In the genomic region with DNA sequence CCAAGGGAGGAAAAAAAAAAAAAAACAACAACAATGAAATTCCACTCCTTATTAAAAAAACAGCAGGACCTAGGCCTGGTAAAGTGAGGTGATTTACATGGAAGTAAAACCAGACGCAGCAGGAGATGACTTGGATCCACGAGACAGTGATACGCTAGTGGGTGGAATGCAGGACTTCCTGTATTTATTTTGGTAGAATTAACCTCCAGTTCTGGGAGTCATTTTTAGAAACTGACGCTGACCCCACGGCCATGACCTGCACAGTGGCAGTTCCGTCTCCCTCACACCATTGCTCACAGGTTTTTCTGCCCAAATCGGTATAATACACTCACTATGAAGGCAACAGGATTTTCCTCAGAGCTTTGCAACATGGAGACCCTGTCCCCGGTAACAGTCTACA, we compare ENCODE assay signal across 10 mouse cellular contexts. TPM values are rescaled to one million over a fixed set of nuclear protein-coding genes. Genes with fewer than 3 reads are reported as not detected.
DNase-seq lines count a peak whose midpoint lies in the region; ATAC-seq and TF ChIP-seq lines count a peak whose summit lies in the region.
"Had no signal": no experiment of that assay in that cellular context is flagged by ENCODE, and none has a peak within 500 bp of the region (broad histone marks: within the 10 kb centered on the region; RNA-seq: fewer than 3 reads in every experiment).

No protein-coding gene starts in this region.

- peak overlapping the region; percentile 30 for H3K4me2 ChIP-seq in heart, postnatal 0 days (ENCODE audit: low read depth, low read length)
- peak overlapping the region; percentile 30; the same call in 1 of the 2 replicates for H3K4me2 ChIP-seq in lung, postnatal 0 days (replicated peaks; ENCODE audit: low read depth, low read length)

- no peak for ATAC-seq in heart, postnatal 0 days (ENCODE audit: insufficient read depth, low read depth)
- peak; percentile 48 for ATAC-seq in lung, postnatal 0 days

- H3K9ac ChIP-seq in heart, postnatal 0 days (replicated peaks; ENCODE audit: low read depth, low read length): no peak overlapping the region
- no peak overlapping the region for H3K9ac ChIP-seq in lung, postnatal 0 days (replicated peaks; ENCODE audit: low read depth)

- peaks cover 58% of the 10 kb centered on the region for H3K4me1 ChIP-seq in embryonic facial prominence, embryonic 10.5 days
- peaks cover 35% of the 10 kb centered on the region; the same call in 1 of the 2 replicates for H3K4me1 ChIP-seq in heart, postnatal 0 days (ENCODE audit: control insufficient read depth, insufficient read depth)
- peaks cover 13% of the 10 kb centered on the region; the same call in 1 of the 2 replicates for H3K4me1 ChIP-seq in lung, postnatal 0 days (ENCODE audit: insufficient read depth, low read depth, low read length)

- H3K27me3 ChIP-seq in embryonic facial prominence, embryonic 10.5 days (replicated peaks; ENCODE audit: low read depth, poor library complexity, severe bottlenecking): no peaks in the 10 kb centered on the region
- no peaks in the 10 kb centered on the region for H3K27me3 ChIP-seq in heart, postnatal 0 days (ENCODE audit: control insufficient read depth, insufficient read depth, low read length)
- H3K27me3 ChIP-seq in lung, postnatal 0 days (replicated peaks; ENCODE audit: insufficient read depth, low read length): no peaks in the 10 kb centered on the region

- 0 out of 2 replicates have a peak overlapping the region, but pooled peaks have one; percentile 48 for H3K27ac ChIP-seq in layer of hippocampus, adult 2 months
- H3K27ac ChIP-seq in embryonic facial prominence, embryonic 10.5 days (replicated peaks): peak overlapping the region; percentile 40
- H3K27ac ChIP-seq in heart, postnatal 0 days (ENCODE audit: low read depth): peak overlapping the region; percentile 61
- peak overlapping the region; percentile 48; the same call in 1 of the 2 replicates for H3K27ac ChIP-seq in lung, postnatal 0 days (ENCODE audit: low read length)

- WGBS in embryonic facial prominence, embryonic 10.5 days: 30% methylated on average over 8 of the region's 8 CpGs
- 23% methylated on average over 8 of the region's 8 CpGs for WGBS in heart, postnatal 0 days
- 21% methylated on average over 8 of the region's 8 CpGs for WGBS in lung, postnatal 0 days

- H3K9me3 ChIP-seq in embryonic facial prominence, embryonic 10.5 days: no peaks in the 10 kb centered on the region
- no peaks in the 10 kb centered on the region for H3K9me3 ChIP-seq in heart, postnatal 0 days (replicated peaks; ENCODE audit: control insufficient read depth, low read length)
- H3K9me3 ChIP-seq in lung, postnatal 0 days (ENCODE audit: low read length): no peaks in the 10 kb centered on the region

- no peaks in the 10 kb centered on the region for H3K36me3 ChIP-seq in embryonic facial prominence, embryonic 10.5 days (replicated peaks)
- no peaks in the 10 kb centered on the region for H3K36me3 ChIP-seq in heart, postnatal 0 days (replicated peaks; ENCODE audit: control insufficient read depth, insufficient read depth, low read length)
- H3K36me3 ChIP-seq in lung, postnatal 0 days (ENCODE audit: insufficient read depth, low read length): no peaks in the 10 kb centered on the region

- TF ChIP-seq EP300 in heart, postnatal 0 days (IDR thresholded peaks at IDR 0.05; ENCODE audit: low read depth): no peak
- TF ChIP-seq EP300 in lung, postnatal 0 days (IDR thresholded peaks at IDR 0.05): peak; percentile 8

- no peak overlapping the region for H3K4me3 ChIP-seq in layer of hippocampus, adult 2 months
- no peak overlapping the region for H3K4me3 ChIP-seq in embryonic facial prominence, embryonic 10.5 days
- H3K4me3 ChIP-seq in heart, postnatal 0 days (ENCODE audit: low read depth, low read length): no peak overlapping the region; the same call in 1 of the 2 replicates
- H3K4me3 ChIP-seq in lung, postnatal 0 days (ENCODE audit: low read depth, low read length): no peak overlapping the region

- DNase-seq in layer of hippocampus, adult 2 months (ENCODE audit: low spot score in 2 of 2): no peak
- DNase-seq in layer of hippocampus, postnatal 10 days (ENCODE audit: low spot score in 2 of 2): no peak
- peak; percentile 51 for DNase-seq in embryonic facial prominence, embryonic 10.5 days (ENCODE audit: low spot score)
- DNase-seq in heart, postnatal 0 days (ENCODE audit: low spot score): peak; percentile 54
- peak; percentile 53 for DNase-seq in lung, postnatal 0 days (ENCODE audit: low spot score)
- no peak for DNase-seq in ovary, postnatal 14 days (ENCODE audit: low spot score)
- DNase-seq in gastrocnemius, postnatal 4 days (ENCODE audit: low spot score in 2 of 2): no peak
- no peak for DNase-seq in B cell, adult 2 months
- DNase-seq: thymus, postnatal 25 days had no signal

- 0 out of 2 replicates have a peak, but pooled peaks have one; percentile 14 for TF ChIP-seq CTCF in layer of hippocampus, adult 2 months (conservative IDR thresholded peaks at IDR 0.05)
- no peak for TF ChIP-seq CTCF in heart, postnatal 0 days (IDR thresholded peaks at IDR 0.05; ENCODE audit: low read depth)
- TF ChIP-seq CTCF in lung, postnatal 0 days (IDR thresholded peaks at IDR 0.05): peak; percentile 13; the same call in 1 of the 2 replicates

RNA-seq across cellular contexts. Expression of a gene that starts 14.8 kb away (rescaled TPM):
- 10 to 100 TPM; 54.5 to 58.6 TPM for total RNA-seq in layer of hippocampus, adult 2 months (2021)
- total RNA-seq in layer of hippocampus, postnatal 10 days (2021): 10 to 100 TPM; 65.5 to 66.8 TPM
- polyA plus RNA-seq in embryonic facial prominence, embryonic 10.5 days (2016; fragmentation: Nextera tagmentation; extraction: Ambion mirVana): 30.7 and 36.8 TPM in 2 replicates
- 31.1 and 41.0 TPM in 2 replicates for total RNA-seq in heart, postnatal 0 days (2014; rRNA removed; ENCODE audit: low replicate concordance)
- 31.8 and 31.9 TPM in 2 replicates for polyA plus RNA-seq in heart, postnatal 0 days (2015; fragmentation: Nextera tagmentation; extraction: Ambion mirVana)
- polyA plus RNA-seq in lung, postnatal 0 days (2015; fragmentation: Nextera tagmentation; extraction: Ambion mirVana): 48.9 and 50.4 TPM in 2 replicates
- total RNA-seq in gastrocnemius, postnatal 4 days (2021): 10 to 100 TPM; 56.0 to 60.4 TPM
- total RNA-seq: MEL had no signal

Comparison
In these comparisons a context has a peak if more than half of its experiments do, and no peak if none do; other contexts are left out.
1. DNase-seq: peak in embryonic facial prominence, embryonic 10.5 days (single experiment), heart, postnatal 0 days (single experiment) and lung, postnatal 0 days (single experiment); none in layer of hippocampus, adult 2 months (0 of 2), layer of hippocampus, postnatal 10 days (0 of 2), ovary, postnatal 14 days (single experiment), gastrocnemius, postnatal 4 days (0 of 2) and B cell, adult 2 months (0 of 2).
2. Peak in every context shown above with its lines, with median percentiles within 50 percentile points of each other: H3K27ac ChIP-seq.